ENCODE assay signal across 15 mouse cellular contexts in genomic region chr12:34836864-34837263, GRCm38 (mm10).
"Had no signal": no experiment of that assay in that cellular context is flagged by ENCODE, and none has a peak within 500 bp of the region (broad histone marks: within the 10 kb centered on the region; RNA-seq: fewer than 3 reads in every experiment).

No protein-coding gene starts in this region.

- H3K27me3 ChIP-seq: limb, embryonic 13.5 days; stomach, embryonic 15.5 days had no signal

- H3K27ac ChIP-seq: limb, embryonic 13.5 days; liver, embryonic 14.5 days; neural tube, embryonic 12.5 days; stomach, embryonic 15.5 days had no signal

- ATAC-seq: intestine, postnatal 0 days had no signal

- H3K4me2 ChIP-seq: limb, embryonic 13.5 days; neural tube, embryonic 12.5 days; stomach, embryonic 15.5 days had no signal

- H3K36me3 ChIP-seq: limb, embryonic 13.5 days; neural tube, embryonic 12.5 days; stomach, embryonic 15.5 days had no signal

- DNase-seq: kidney, adult 8-10 months; kidney, postnatal 25 days; layer of hippocampus, adult 9-11 months; left cerebral cortex, postnatal 4 days; lung, adult 18-20 months; right cerebral cortex, postnatal 4 days; spleen, adult 18-20 months; thymus, adult 2 months; thymus, postnatal 25 days had no signal

- H3K9ac ChIP-seq: limb, embryonic 13.5 days; liver, embryonic 14.5 days; neural tube, embryonic 12.5 days; stomach, embryonic 15.5 days had no signal

- H3K4me3 ChIP-seq: limb, embryonic 13.5 days; myocyte; neural tube, embryonic 12.5 days; stomach, embryonic 15.5 days had no signal

- H3K9me3 ChIP-seq: limb, embryonic 13.5 days; neural tube, embryonic 12.5 days; stomach, embryonic 15.5 days had no signal

- H3K4me1 ChIP-seq: limb, embryonic 13.5 days; stomach, embryonic 15.5 days had no signal
